Mouse (Mus musculus) spleen, postnatal 14 days (tissue): ENCODE results near the gene Herc4.

Experiments used
- DNase-seq, 2 experiments: peaks; one replicate each; pipeline ENCODE4 v3.0.0; 2021 to 2022; ENCODE audit warnings: low spot score in 2 of 2

Herc4 gene

GRCm38 (mm10) chr10:63352111-63352510 is 108.5 kb downstream of the Herc4 start:
- no peak for DNase-seq

DNA sequence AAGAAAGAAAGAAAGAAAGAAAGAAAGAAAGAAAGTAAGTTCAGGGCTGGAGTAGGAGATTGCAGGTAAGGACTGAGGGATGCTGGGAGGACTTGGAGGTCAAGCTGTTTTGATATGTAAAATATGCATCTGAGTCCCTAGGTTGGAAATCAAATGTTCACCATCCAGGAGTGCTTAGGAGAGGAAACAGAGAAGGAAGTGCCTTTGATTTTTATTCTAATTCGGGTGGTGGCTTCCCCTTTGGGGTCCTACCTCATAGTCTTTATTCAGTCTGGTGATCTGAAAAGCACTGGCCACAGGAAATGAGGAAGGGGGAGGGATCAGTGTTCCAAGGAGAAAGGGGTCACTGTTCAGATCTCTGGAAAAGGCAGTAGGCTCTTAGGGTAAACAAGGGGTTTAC is 116.9 kb downstream of the Herc4 start:
- no peak for DNase-seq

GRCm38 (mm10) chr10:63365918-63366455 is 122.4 kb downstream of the Herc4 start:
- no peak for DNase-seq

- no peak for DNase-seq
Measured at GRCm38 (mm10) chr10:63367386-63367785, 123.8 kb downstream of the Herc4 start.
